Mouse (Mus musculus) cortical plate, adult 2 months (tissue): Measurements from ENCODE around the gene Dmrt3. TPM values are rescaled to one million over a fixed set of nuclear protein-coding genes. Genes with fewer than 3 reads are reported as not detected.

Experiments used
- H3K27ac ChIP-seq: fragments of 200-500 bp; 2 replicates; pipeline ENCODE4 v1.5.1; 2012; ENCODE audit warnings: low read length, control low read depth, inconsistent platforms; ENCODE audit not compliant: insufficient read depth
- H3K4me1 ChIP-seq: fragments of 200-500 bp; 2 replicates; pipeline ENCODE4 v1.6.1; 2011; ENCODE audit warnings: low read length; ENCODE audit not compliant: control insufficient read depth, insufficient read depth
- H3K4me3 ChIP-seq: fragments of 200-500 bp; 2 replicates; pipeline ENCODE4 v1.5.1; 2011; ENCODE audit warnings: mild to moderate bottlenecking, low read length, control low read depth; ENCODE audit not compliant: insufficient read depth
- CTCF ChIP-seq: fragments of 200-500 bp; IDR thresholded peaks from 2 replicates; pipeline ENCODE4 v1.5.1; 2011; ENCODE audit warnings: mild to moderate bottlenecking, control low read depth, low read length; ENCODE audit not compliant: insufficient read depth; ENCODE audit errors: extremely low read depth
- POLR2A ChIP-seq: fragments of 200-500 bp; IDR thresholded peaks from 2 replicates; pipeline ENCODE4 v1.6.1; 2011; ENCODE audit warnings: mild to moderate bottlenecking, low read length, control low read depth; ENCODE audit not compliant: insufficient read depth; ENCODE audit errors: extremely low read depth
- polyA plus RNA-seq: library from polyadenylated mRNA; depleted of rRNA; stranded (reverse); fragments of >200 nt; gene quantifications from 2 replicates; pipeline ENCODE4 v1.2.3, GENCODE M21; 2012

Gene Dmrt3
- polyA plus RNA-seq, 1 experiment, result 0.04 TPM

DNA sequence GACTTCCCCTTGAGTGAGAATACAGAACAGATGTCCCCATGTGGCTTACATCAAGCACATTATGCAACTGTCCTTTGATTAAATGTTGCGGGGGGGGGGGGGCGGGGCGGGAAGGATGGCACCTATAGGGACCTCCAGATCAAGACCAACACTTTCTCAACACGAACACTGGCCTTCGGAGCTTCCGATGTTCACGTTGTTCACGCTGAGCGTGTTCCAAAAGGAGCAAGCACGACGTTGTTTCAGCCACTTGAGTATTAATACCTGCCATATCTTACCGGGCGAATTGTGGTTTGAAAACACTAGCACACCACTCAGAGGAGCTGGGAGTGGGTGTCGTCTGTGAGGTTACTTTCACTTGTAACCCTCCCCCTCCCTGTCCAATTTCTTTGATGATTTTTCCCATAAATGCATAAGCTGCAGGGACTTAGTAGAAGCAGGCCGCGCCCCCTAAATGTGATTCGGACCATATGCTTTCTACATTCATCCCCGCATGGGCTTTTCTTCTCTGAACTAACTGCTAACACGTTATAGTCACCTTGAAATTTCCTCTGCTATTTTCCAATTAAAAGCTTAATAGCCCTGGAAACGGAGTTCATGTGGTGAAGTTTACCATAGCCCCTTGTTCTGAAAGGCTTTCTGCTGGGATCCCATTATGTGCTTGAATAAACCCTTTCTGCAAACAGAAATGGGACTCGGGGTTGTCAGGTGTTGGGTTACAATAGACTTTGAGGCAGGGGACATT lies 2.5 kb upstream of the Dmrt3 start:
- no peaks in the 10 kb centered on the region for H3K4me1 ChIP-seq
- no peak overlapping the region for H3K4me3 ChIP-seq
- H3K27ac ChIP-seq, result no peak overlapping the region
- TF ChIP-seq POLR2A (no peak), CTCF (no peak)

DNA sequence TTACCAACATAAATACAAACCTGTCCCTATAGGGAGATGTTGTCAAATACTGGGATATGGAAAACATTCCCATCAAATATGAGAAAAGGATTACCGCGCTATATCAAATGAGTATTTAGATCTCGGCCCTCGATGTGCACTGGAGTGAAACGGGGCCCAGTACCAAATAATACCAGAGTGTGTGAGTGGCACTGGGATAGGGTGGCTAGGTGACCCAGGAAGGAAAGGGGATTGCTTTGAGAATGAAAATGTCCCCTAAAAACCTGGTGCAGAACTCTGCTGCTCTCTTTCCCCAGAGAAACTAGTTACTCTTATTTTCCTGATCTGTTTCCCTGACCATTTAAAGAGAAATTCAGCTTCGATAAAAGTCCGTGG lies 1.9 kb upstream of the Dmrt3 start:
- H3K4me1 ChIP-seq, result no peaks in the 10 kb centered on the region
- no peak overlapping the region for H3K27ac ChIP-seq
- no peak overlapping the region for H3K4me3 ChIP-seq
- TF ChIP-seq POLR2A (no peak), CTCF (no peak)

DNA sequence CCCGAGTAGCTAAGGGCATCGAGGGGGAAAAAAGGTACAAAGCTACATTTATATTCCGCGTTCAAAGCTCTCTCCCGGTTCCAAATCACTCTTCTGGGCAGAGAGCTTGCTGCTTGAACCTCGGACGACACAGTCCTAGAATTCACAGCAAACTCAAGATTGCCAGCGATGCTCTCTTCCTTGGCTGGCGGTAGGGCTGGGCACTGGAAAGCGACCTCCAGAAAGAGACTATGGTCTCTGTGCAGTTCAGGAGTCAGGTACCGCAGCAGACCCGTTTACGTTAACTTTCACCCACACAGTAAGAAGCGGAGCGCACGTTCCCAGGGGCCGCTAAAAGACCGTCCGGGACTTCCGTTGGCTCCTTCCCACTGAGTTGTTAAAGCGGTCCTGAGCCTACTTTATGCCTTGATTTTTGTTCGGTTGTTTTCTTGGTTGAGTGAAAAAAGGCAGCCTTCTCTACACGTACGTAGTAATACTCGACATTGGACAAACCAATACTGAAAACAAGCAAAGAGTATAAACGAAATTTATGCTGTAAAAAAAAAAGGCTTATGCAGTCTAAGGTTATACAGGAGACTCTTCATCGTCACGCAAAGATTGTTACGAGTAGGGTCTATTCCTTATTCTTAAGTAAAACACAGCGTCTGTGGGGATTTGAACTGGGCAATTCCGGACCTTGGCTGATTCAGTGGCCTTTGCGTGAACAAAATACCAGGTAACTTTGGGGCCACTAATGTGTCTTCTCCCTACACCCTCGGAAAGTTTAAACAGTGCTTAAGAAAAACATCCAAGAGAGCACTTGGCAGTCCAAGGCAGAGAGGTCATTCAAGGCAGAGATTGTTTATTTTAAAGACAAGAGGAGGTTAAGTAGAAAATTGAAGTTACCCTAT lies 895 bp upstream of the Dmrt3 start:
- TF ChIP-seq CTCF (no peak), POLR2A (no peak)
- Histone ChIP-seq H3K27ac (no peak overlapping the region), H3K4me3 (no peak overlapping the region), H3K4me1 (no peaks in the 10 kb centered on the region)

DNA sequence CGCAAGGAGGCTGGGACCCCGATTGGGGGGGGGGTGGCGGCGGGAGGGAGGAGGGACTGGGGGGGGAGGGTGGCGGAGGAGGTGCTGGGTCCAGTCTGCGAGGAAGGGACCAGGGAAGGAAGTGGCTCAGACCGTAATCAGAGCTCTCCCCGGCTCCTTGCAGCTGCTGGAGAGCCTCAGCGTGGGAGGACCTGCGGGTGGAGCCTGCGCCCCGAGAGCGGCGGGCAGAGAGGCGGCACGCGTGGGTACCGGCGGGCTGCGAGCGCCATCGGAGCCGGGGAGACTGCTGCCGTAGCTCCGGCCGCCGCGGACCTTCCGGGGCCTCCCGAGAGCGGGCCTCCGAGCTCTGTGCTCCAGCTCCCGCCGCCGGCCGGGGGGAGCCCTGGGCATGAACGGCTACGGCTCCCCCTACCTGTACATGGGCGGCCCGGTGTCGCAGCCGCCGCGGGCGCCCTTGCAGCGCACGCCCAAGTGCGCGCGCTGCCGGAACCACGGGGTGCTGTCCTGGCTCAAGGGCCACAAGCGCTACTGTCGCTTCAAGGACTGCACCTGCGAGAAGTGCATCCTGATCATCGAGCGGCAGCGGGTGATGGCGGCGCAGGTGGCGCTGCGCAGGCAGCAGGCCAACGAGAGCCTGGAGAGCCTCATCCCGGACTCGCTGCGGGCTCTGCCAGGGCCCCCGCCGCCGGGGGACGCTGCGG lies 460 bp downstream of the Dmrt3 start:
- TF ChIP-seq CTCF (no peak), POLR2A (no peak)
- Histone ChIP-seq H3K27ac (no peak overlapping the region), H3K4me1 (no peaks in the 10 kb centered on the region), H3K4me3 (no peak overlapping the region)

DNA sequence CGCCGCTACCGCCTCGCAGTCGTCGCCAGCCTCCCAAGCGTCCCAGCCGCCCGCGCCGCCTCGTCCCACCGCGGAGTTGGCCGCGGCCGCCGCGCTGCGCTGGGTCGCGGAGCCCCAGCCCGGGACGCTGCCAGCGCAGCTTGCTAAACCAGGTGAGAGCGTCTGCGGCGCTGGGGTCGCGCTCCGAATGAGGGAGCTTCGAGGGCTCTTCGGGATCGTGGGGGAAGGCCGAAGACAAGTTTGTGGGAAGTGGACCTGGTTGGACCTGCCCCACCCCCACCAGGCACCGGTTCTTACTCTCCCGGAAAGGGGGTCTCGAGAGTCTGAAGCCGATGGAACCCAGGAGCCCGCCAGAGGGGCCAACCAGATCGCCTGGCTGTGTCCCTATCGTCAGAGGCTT lies 1.0 kb downstream of the Dmrt3 start:
- no peak for TF ChIP-seq POLR2A
- no peak for TF ChIP-seq CTCF
- no peak overlapping the region for H3K4me3 ChIP-seq
- H3K27ac ChIP-seq, result no peak overlapping the region

DNA sequence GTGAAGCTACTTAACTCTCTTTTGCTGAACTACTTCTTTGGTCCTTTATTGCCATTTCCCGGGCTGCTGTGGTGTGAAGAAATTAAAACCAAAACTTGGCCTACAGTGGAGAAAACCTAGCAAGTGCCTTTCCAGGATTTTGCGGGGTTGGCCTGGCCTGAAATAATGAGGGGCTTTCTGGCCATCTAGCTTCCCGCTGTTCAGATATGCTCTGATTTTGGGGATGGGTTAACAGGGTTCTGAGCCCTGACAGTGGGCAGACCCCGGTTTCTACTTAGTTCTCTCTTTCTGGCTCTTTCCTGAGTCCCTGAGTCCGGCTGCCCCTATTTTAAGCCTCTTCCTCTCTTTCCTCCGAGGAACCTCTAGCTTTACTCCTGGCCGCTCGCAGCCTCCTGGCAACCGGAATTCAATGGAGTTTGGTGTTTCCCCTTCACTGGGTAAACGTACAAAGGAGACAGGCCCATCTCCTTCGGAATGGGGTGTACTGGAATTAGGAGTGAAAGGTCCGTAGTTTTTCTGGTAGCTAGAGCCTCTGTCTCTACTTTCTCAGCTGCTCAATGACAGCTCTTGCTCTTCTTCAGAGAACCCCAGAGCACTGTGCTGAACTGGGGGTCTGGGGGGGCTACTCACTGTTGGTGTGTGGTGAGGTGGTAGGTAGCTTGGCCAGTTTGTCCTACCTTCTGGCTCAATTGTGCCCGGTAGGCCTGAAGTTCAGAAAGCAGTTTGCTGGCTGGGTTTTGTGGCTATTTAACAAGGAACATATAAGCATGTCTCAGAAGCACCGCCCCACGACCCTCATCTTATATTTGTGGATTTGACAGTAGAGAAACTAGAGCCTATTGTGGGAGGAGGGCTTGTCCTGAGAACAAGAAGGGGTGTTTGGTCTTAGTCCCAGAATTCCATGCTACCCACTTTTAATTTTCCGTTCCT lies 2.0 kb downstream of the Dmrt3 start:
- Histone ChIP-seq H3K4me3 (no peak overlapping the region), H3K4me1 (no peaks in the 10 kb centered on the region), H3K27ac (no peak overlapping the region)
- TF ChIP-seq CTCF, result no peak
- TF ChIP-seq POLR2A, result no peak

More for the DNA sequence above, 1.0 kb downstream of the Dmrt3 start:
- H3K4me1 ChIP-seq, result no peaks in the 10 kb centered on the region

DNA sequence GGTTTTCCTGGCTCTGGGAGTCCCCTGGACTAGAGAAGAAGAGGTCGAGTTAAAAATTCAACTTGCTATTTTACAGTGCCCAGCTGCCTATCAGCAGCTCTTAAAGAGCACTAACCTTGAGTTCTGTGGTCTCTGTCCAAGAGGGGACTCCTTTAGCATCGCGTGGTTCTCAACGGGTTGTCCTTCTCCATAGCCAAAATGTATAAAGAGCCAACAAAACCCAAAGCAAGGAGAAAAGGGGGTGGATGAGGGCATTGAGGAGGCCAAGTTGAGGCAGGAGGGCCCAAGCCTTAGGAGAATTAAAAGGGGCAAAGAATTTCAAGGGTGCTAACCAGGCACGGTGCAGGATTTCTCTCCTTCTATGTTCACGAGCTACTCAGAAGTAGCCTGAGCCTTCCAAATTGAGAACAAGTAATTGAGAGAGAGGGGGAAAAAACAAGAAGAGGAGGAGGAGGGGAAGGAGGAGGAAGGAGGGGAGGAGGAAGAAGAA lies 2.8 kb downstream of the Dmrt3 start:
- TF ChIP-seq CTCF, result no peak
- no peak for TF ChIP-seq POLR2A
- Histone ChIP-seq H3K27ac (no peak overlapping the region), H3K4me1 (no peaks in the 10 kb centered on the region), H3K4me3 (no peak overlapping the region)

DNA sequence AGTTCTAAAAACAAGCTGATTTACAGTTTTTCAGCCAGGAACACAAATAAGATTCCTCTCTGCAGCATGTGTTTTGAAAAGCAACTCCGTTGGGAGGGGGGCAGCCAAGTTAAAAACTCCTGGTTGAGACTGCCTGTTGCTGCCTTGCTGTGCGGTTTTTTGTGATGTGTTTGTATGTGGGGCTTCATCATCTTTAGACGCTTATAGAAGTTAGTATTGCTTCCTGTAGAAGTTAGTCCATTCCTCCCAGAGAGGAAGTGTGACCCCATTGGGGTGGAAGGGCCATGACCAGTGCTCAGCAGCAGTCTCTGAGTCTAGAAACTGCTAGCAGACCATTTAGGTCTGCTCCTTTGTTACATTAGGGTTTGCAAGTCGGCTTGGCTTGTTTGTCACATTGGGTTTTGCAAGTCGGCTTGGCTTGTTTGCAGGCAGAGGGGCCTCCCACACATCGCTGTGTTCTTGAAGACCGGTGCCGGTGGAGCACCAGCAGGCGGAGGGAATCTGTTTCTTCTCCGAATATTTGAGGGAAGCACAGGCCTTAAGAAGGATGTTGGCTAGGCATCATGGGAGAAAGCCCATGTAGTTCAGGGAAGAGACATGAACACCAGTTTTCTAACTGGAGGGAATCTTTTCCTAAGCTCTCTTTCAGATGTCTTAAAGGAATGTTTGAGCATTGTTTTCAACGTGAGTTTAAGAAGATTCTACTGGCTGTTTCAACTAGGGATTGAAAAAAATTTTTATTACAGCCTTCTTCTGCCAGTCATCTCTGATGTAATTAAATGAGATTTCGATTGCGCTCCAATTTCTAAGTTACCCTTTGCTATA lies 3.6 kb downstream of the Dmrt3 start:
- no peaks in the 10 kb centered on the region for H3K4me1 ChIP-seq
- no peak overlapping the region for H3K4me3 ChIP-seq
- TF ChIP-seq POLR2A (no peak), CTCF (no peak)
- H3K27ac ChIP-seq, result no peak overlapping the region
